Mouse (Mus musculus) heart, postnatal 25 days (tissue): ENCODE data around the gene Tbx19. TPM values are rescaled to one million over a fixed set of nuclear protein-coding genes. Genes with fewer than 3 reads are reported as not detected.

Source experiments
- total RNA-seq, 2 experiments: library from RNA; stranded (reverse); gene quantifications; 2 replicates each; pipeline ENCODE4 v1.2.3; 2021

Gene Tbx19
- total RNA-seq, 2 experiments from 2014 or later = not detected

Other genes with a start within 250 kb of the Tbx19 start
- gene Xcl1, start 225.2 kb downstream of the Tbx19 start, total RNA-seq = not detected
- 10 to 100 TPM; 12.4 to 13.5 TPM for gene Sft2d2, start 33.7 kb upstream of the Tbx19 start, total RNA-seq
- gene Tiprl, start 76.2 kb upstream of the Tbx19 start, total RNA-seq = 10 to 100 TPM; 33.9 to 38.4 TPM
- 1 to 10 TPM; 1.2 to 2.2 TPM for gene Gpr161, start 135.0 kb upstream of the Tbx19 start, total RNA-seq